Mouse (Mus musculus) forebrain, embryonic 15.5 days (tissue): Measurements from ENCODE around the gene Ern1. TPM values are rescaled to one million over a fixed set of nuclear protein-coding genes. Genes with fewer than 3 reads are reported as not detected.
"Not testable (repeated sequence)": the region's sequence is repeated elsewhere in the genome, so short reads cannot be mapped to it uniquely, and the experiment has no call there.

Experiments used
- ATAC-seq: fragments of 200-750 bp; cut with Nextera tagmentation; replicated peaks from 2 replicates; pipeline ENCODE4 v1.8.0; 2017; ENCODE audit warnings: mild to moderate bottlenecking, moderate TSS enrichment, moderate library complexity
- H3K27ac ChIP-seq: fragments of 300-500 bp; sonication (generic); replicated peaks from 2 replicates; pipeline ENCODE4 v1.5.1; 2015; ENCODE audit warnings: mild to moderate bottlenecking, inconsistent platforms
- H3K27me3 ChIP-seq: fragments of 300-500 bp; sonication (generic); 2 replicates; pipeline ENCODE4 v1.6.1; 2015; ENCODE audit warnings: inconsistent platforms
- H3K36me3 ChIP-seq: fragments of 300-500 bp; sonication (generic); 2 replicates; pipeline ENCODE4 v1.6.1; 2015; ENCODE audit warnings: mild to moderate bottlenecking, inconsistent platforms
- H3K4me1 ChIP-seq: fragments of 300-500 bp; sonication (generic); 2 replicates; pipeline ENCODE4 v1.6.1; 2015; ENCODE audit warnings: inconsistent platforms
- H3K4me2 ChIP-seq: fragments of 300-500 bp; sonication (generic); replicated peaks from 2 replicates; pipeline ENCODE4 v1.6.1; 2015; ENCODE audit warnings: mild to moderate bottlenecking, inconsistent platforms
- H3K4me3 ChIP-seq: fragments of 300-500 bp; sonication (generic); 2 replicates; pipeline ENCODE4 v1.5.1; 2015; ENCODE audit warnings: mild to moderate bottlenecking, inconsistent platforms
- H3K9ac ChIP-seq: fragments of 300-500 bp; sonication (generic); replicated peaks from 2 replicates; pipeline ENCODE4 v1.6.1; 2015; ENCODE audit warnings: mild to moderate bottlenecking, inconsistent platforms
- H3K9me3 ChIP-seq: fragments of 300-500 bp; sonication (generic); 2 replicates; pipeline ENCODE4 v1.6.1; 2016; ENCODE audit warnings: inconsistent platforms
- WGBS: fragments of 180-500 bp; shearing (Covaris S2); methylation state at CpG from one replicate; pipeline ENCODE4 v1.1.7; 2015; ENCODE audit warnings: mixed read lengths; 5-methylcytosine and 5-hydroxymethylcytosine counted together
- polyA plus RNA-seq: library from polyadenylated mRNA; unstranded; fragments of >200 nt; fragmentation: Nextera tagmentation; extraction: Ambion mirVana; gene quantifications from 2 replicates; pipeline ENCODE4 v1.2.1, GENCODE M21; 2015

Gene Ern1
- polyA plus RNA-seq, 1 experiment from 2014 or later, result 5.5 TPM

GRCm38 (mm10) chr11:106501308-106502158 is 13.9 kb upstream of the Ern1 start:
- Histone ChIP-seq H3K9ac (peak overlapping the region; percentile 97), H3K27ac (peak overlapping the region; percentile 96), H3K4me1 (peaks cover 15% of the 10 kb centered on the region), H3K4me2 (peak overlapping the region; percentile 71), H3K27me3 (no peaks in the 10 kb centered on the region), H3K9me3 (no peaks in the 10 kb centered on the region), H3K36me3 (no peaks in the 10 kb centered on the region), H3K4me3 (peak overlapping the region; percentile 84)
- WGBS, result under 1% methylated on average over 22 of the region's 22 CpGs
- ATAC-seq, result peak; percentile 72

GRCm38 (mm10) chr11:106500393-106501307 is 13.0 kb upstream of the Ern1 start:
- peak overlapping the region; percentile 71 for H3K4me2 ChIP-seq
- under 1% methylated on average over 53 of the region's 55 CpGs for WGBS
- no peaks in the 10 kb centered on the region for H3K9me3 ChIP-seq
- H3K4me1 ChIP-seq, result peaks cover 15% of the 10 kb centered on the region
- H3K36me3 ChIP-seq, result no peaks in the 10 kb centered on the region
- H3K27me3 ChIP-seq, result no peaks in the 10 kb centered on the region
- H3K4me3 ChIP-seq, result peak overlapping the region; percentile 84
- peak overlapping the region; percentile 97 for H3K9ac ChIP-seq
- peak; percentile 99 for ATAC-seq
- H3K27ac ChIP-seq, result peak overlapping the region; percentile 96

GRCm38 (mm10) chr11:106498739-106499379 is 11.2 kb upstream of the Ern1 start:
- H3K9ac ChIP-seq, result no peak overlapping the region
- 12% methylated on average over 4 of the region's 4 CpGs for WGBS

GRCm38 (mm10) chr11:106497926-106498325 is 10.3 kb upstream of the Ern1 start:
- no peaks in the 10 kb centered on the region for H3K27me3 ChIP-seq
- no peak overlapping the region for H3K4me3 ChIP-seq
- WGBS, result 98% methylated on average over 2 of the region's 2 CpGs
- no peak overlapping the region for H3K4me2 ChIP-seq
- H3K36me3 ChIP-seq, result no peaks in the 10 kb centered on the region
- H3K27ac ChIP-seq, result no peak overlapping the region
- H3K9ac ChIP-seq, result no peak overlapping the region
- ATAC-seq, result no peak
- peaks cover 15% of the 10 kb centered on the region for H3K4me1 ChIP-seq
- H3K9me3 ChIP-seq, result no peaks in the 10 kb centered on the region

More at GRCm38 (mm10) chr11:106498739-106499379, 11.2 kb upstream of the Ern1 start:
- Histone ChIP-seq H3K4me1 (peaks cover 15% of the 10 kb centered on the region), H3K4me2 (no peak overlapping the region), H3K27me3 (no peaks in the 10 kb centered on the region), H3K9me3 (no peaks in the 10 kb centered on the region), H3K36me3 (no peaks in the 10 kb centered on the region), H3K27ac (no peak overlapping the region), H3K4me3 (no peak overlapping the region)
- no peak for ATAC-seq

GRCm38 (mm10) chr11:106497009-106497408 is 9.4 kb upstream of the Ern1 start:
- H3K4me3 ChIP-seq, H3K36me3 ChIP-seq, H3K4me2 ChIP-seq, H3K27me3 ChIP-seq, H3K27ac ChIP-seq, ATAC-seq, H3K9ac ChIP-seq, H3K9me3 ChIP-seq: not testable (repeated sequence)
- peaks cover 11% of the 10 kb centered on the region for H3K4me1 ChIP-seq
- 95% methylated on average over 2 of the region's 2 CpGs for WGBS

GRCm38 (mm10) chr11:106492984-106493669 is 5.5 kb upstream of the Ern1 start:
- no peak overlapping the region for H3K9ac ChIP-seq
- H3K27ac ChIP-seq, result no peak overlapping the region
- no peak overlapping the region for H3K4me3 ChIP-seq
- no peaks in the 10 kb centered on the region for H3K4me1 ChIP-seq
- ATAC-seq, result no peak
- WGBS, result 79% methylated on average over 7 of the region's 7 CpGs
- H3K9me3 ChIP-seq, result no peaks in the 10 kb centered on the region
- no peaks in the 10 kb centered on the region for H3K36me3 ChIP-seq
- H3K27me3 ChIP-seq, result no peaks in the 10 kb centered on the region
- no peak overlapping the region for H3K4me2 ChIP-seq

- Histone ChIP-seq H3K9ac (no peak overlapping the region), H3K27me3 (no peaks in the 10 kb centered on the region), H3K4me2 (no peak overlapping the region), H3K36me3 (no peaks in the 10 kb centered on the region), H3K9me3 (no peaks in the 10 kb centered on the region), H3K4me3 (no peak overlapping the region), H3K27ac (no peak overlapping the region), H3K4me1 (peaks cover 7% of the 10 kb centered on the region)
- WGBS, result under 1% methylated on average over 3 of the region's 3 CpGs
- ATAC-seq, result no peak
Measured at GRCm38 (mm10) chr11:106491393-106491792, 3.7 kb upstream of the Ern1 start.

- H3K9me3 ChIP-seq, H3K4me2 ChIP-seq, H3K36me3 ChIP-seq, H3K27me3 ChIP-seq, ATAC-seq, H3K9ac ChIP-seq, H3K27ac ChIP-seq, H3K4me3 ChIP-seq: not testable (repeated sequence)
- WGBS, result 85% methylated on average over 6 of the region's 6 CpGs
- peaks cover 13% of the 10 kb centered on the region for H3K4me1 ChIP-seq
Measured at GRCm38 (mm10) chr11:106490600-106490999, 2.9 kb upstream of the Ern1 start.

GRCm38 (mm10) chr11:106490057-106490456 is 2.4 kb upstream of the Ern1 start:
- WGBS, result 60% methylated on average over 10 of the region's 10 CpGs
- Histone ChIP-seq H3K4me2 (no peak overlapping the region), H3K27ac (no peak overlapping the region), H3K9me3 (no peaks in the 10 kb centered on the region), H3K4me1 (peaks cover 13% of the 10 kb centered on the region), H3K9ac (no peak overlapping the region), H3K27me3 (no peaks in the 10 kb centered on the region), H3K36me3 (no peaks in the 10 kb centered on the region), H3K4me3 (no peak overlapping the region)
- no peak for ATAC-seq

GRCm38 (mm10) chr11:106489036-106489693 is 1.5 kb upstream of the Ern1 start:
- Histone ChIP-seq H3K9me3 (no peaks in the 10 kb centered on the region), H3K4me2 (no peak overlapping the region), H3K4me3 (no peak overlapping the region), H3K4me1 (peaks cover 13% of the 10 kb centered on the region), H3K27ac (no peak overlapping the region), H3K9ac (no peak overlapping the region), H3K27me3 (no peaks in the 10 kb centered on the region), H3K36me3 (no peaks in the 10 kb centered on the region)
- 60% methylated on average over 7 of the region's 7 CpGs for WGBS
- ATAC-seq, result no peak

- no peaks in the 10 kb centered on the region for H3K36me3 ChIP-seq
Measured at GRCm38 (mm10) chr11:106488126-106488561, 492 bp upstream of the Ern1 start.

More at GRCm38 (mm10) chr11:106488126-106488561, 492 bp upstream of the Ern1 start:
- peak; percentile 44 for ATAC-seq
- no peak overlapping the region for H3K27ac ChIP-seq
- H3K9ac ChIP-seq, result no peak overlapping the region
- H3K4me1 ChIP-seq, result peaks cover 13% of the 10 kb centered on the region
- 15% methylated on average over 17 of the region's 17 CpGs for WGBS
- peak overlapping the region; percentile 100 for H3K4me3 ChIP-seq
- peak overlapping the region; percentile 93 for H3K4me2 ChIP-seq
- no peaks in the 10 kb centered on the region for H3K9me3 ChIP-seq
- no peaks in the 10 kb centered on the region for H3K27me3 ChIP-seq
